Mouse (Mus musculus): ENCODE measurements at regions not wholly inside any gene's neighbourhood (a gene's known extent, or its start where the extent isn't known, plus 50 kb on each side); places are given as distances from the start of the nearest gene placed in this dataset.
A peak's percentile ranks its signal among the peaks of the same experiment; 100 is the strongest.

DNA sequence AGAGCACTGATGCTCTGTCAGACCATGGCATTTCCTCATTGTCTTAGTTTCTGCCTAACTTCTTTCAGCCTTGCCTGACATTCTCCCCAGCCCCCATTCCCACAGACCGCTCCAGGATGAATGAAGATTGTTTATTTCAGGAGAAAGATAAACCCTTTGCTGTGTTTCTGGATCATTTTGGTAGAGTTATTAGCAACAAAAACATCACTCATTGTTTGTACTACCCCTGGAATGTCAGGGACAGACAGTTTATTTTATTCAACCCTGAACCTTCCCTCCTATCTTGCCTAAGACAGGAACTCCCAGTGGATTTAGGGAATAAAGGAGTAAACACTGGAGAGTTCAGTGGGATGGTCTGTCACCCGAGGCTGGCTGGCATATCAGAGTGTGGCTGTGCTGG, 484.3 kb downstream of the Dhx35 start:
- 33% methylated on average over 2 of the region's 2 CpGs for WGBS

DNA sequence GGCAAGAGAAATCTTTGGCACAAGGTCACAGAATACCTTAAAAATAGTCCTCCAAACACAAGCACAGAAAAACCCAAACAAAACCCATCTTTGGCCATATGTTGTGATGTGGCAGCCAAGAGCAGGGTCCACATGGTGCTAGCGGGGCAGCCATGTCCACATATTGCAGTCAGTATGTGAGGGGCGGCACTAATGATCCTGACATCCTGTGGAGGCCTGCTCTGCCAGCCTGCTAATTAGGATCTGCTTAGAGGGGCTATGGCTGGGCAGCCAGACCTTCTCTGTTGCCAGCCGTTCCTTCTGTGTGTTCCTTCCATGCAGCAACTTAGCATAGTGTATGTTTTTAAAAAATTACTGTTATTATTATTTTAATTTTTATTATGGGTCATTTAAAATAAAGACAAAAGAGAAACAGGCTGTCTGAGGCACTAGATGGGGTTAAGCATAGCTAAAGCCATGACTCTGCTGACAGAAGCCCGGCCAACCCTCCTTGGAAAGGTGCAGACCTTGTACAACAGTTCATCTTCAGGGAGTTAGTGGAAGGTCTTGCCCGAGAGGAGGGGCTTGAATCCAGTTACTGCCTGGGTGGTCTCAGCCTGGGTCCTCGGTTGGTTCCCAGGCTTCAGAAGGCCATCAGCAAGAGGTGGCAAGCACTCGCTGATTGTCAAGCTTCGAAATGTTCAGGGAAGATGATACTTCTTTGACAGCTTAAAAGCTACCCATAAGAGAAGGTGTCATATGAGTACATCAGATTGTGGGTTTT, 487.1 kb downstream of the Dhx35 start:
- Histone ChIP-seq H3K4me3 (ENCODE audit: insufficient read depth, low read depth, low read length) (no peak overlapping the region), H3K36me3 (ENCODE audit: control insufficient read depth, insufficient read depth, low read length) (no peaks in the 10 kb centered on the region), H3K27me3 (ENCODE audit: control insufficient read depth, insufficient read depth, low read length) (no peaks in the 10 kb centered on the region), H3K9ac (ENCODE audit: low read depth, low read length) (no peak overlapping the region), H3K27ac (replicated peaks; ENCODE audit: insufficient read depth, low read depth, low read length) (no peak overlapping the region), H3K79me2 (ENCODE audit: control insufficient read depth, insufficient read depth, low read length) (no peaks in the 10 kb centered on the region), H3K4me1 (ENCODE audit: control insufficient read depth, insufficient read depth, low read length) (no peaks in the 10 kb centered on the region)
- DNase-seq (ENCODE audit: extremely low read depth, low read depth, low spot score) = no peak
- no peak for TF ChIP-seq CTCF (IDR thresholded peaks at IDR 0.05; ENCODE audit: low read depth, low read length)
- TF ChIP-seq POLR2A (IDR thresholded peaks at IDR 0.05; ENCODE audit: extremely low read depth, insufficient read depth, low read length) = no peak
- 84% methylated on average over 8 of the region's 8 CpGs for WGBS

More for the DNA sequence above, 484.3 kb downstream of the Dhx35 start:
- TF ChIP-seq CTCF (IDR thresholded peaks at IDR 0.05; ENCODE audit: low read depth, low read length) (no peak), POLR2A (IDR thresholded peaks at IDR 0.05; ENCODE audit: extremely low read depth, insufficient read depth, low read length) (no peak)
- Histone ChIP-seq H3K4me1 (ENCODE audit: control insufficient read depth, insufficient read depth, low read length) (no peaks in the 10 kb centered on the region), H3K9ac (ENCODE audit: low read depth, low read length) (no peak overlapping the region), H3K79me2 (ENCODE audit: control insufficient read depth, insufficient read depth, low read length) (no peaks in the 10 kb centered on the region), H3K4me3 (ENCODE audit: insufficient read depth, low read depth, low read length) (no peak overlapping the region), H3K27ac (replicated peaks; ENCODE audit: insufficient read depth, low read depth, low read length) (no peak overlapping the region), H3K27me3 (ENCODE audit: control insufficient read depth, insufficient read depth, low read length) (no peaks in the 10 kb centered on the region), H3K36me3 (ENCODE audit: control insufficient read depth, insufficient read depth, low read length) (no peaks in the 10 kb centered on the region)
- DNase-seq (ENCODE audit: extremely low read depth, low read depth, low spot score) = no peak

DNA sequence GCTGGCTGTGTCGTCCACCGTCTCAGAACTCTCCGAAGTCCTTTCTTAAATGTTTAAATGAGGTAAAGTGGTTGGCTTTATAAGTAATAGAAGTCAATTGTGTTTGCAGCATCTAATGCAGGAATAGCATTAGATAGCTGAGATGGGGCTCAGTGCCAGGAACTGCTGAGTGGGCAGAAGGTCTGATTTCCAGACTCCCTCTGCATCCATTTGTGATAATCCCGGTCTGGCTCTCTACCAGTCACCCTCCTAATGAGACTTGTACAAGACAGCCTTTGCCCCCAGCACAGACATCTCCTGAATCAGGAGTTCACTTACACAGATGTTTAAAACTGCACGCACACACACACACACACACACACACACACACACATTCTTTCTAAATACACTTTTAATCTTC, 489.5 kb downstream of the Dhx35 start:
- no peak for TF ChIP-seq CTCF (IDR thresholded peaks at IDR 0.05; ENCODE audit: low read depth, low read length)
- TF ChIP-seq POLR2A (IDR thresholded peaks at IDR 0.05; ENCODE audit: extremely low read depth, insufficient read depth, low read length) = no peak
- H3K9ac ChIP-seq (ENCODE audit: low read depth, low read length) = no peak overlapping the region
- H3K79me2 ChIP-seq (ENCODE audit: control insufficient read depth, insufficient read depth, low read length) = no peaks in the 10 kb centered on the region
- H3K36me3 ChIP-seq (ENCODE audit: control insufficient read depth, insufficient read depth, low read length) = no peaks in the 10 kb centered on the region
- H3K27me3 ChIP-seq (ENCODE audit: control insufficient read depth, insufficient read depth, low read length) = no peaks in the 10 kb centered on the region
- no peak for DNase-seq (ENCODE audit: extremely low read depth, low read depth, low spot score)
- 81% methylated on average over 5 of the region's 5 CpGs for WGBS
- H3K27ac ChIP-seq (replicated peaks; ENCODE audit: insufficient read depth, low read depth, low read length) = no peak overlapping the region
- H3K4me1 ChIP-seq (ENCODE audit: control insufficient read depth, insufficient read depth, low read length) = no peaks in the 10 kb centered on the region
- H3K4me3 ChIP-seq (ENCODE audit: insufficient read depth, low read depth, low read length) = no peak overlapping the region

DNA sequence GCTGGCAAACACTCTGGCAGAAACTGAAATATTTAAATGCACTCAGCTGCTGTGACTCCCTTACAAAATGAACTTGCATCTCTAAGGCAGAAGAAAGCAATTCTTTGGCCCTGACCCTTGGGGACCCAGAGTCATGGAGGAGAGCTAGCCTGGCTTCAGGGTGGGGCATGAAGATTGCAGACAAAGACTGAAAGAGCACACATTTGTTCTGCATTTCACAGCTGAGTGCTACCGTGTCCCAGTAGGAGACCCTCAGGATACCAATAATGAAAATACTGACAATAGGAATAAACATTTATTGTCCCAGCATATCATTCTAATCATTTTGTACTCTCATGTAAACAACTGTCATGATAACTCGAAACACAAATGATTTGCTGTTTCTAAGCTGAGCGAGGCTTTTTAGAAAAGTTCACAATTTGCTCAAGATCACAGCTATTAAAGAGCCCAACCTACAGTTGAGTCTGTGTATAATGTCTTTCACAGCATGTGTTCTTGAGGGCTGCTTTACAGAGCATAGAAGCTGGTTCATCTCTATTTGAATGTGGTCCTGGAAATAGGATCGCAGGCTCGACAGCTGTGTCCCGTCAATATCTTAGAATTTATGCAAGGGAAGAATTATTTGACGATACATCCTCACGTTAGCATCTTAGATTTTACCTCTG, 490.1 kb downstream of the Dhx35 start:
- no peaks in the 10 kb centered on the region for H3K27me3 ChIP-seq (ENCODE audit: control insufficient read depth, insufficient read depth, low read length)
- H3K9ac ChIP-seq (ENCODE audit: low read depth, low read length) = no peak overlapping the region
- WGBS = 78% methylated on average over 8 of the region's 8 CpGs
- no peaks in the 10 kb centered on the region for H3K36me3 ChIP-seq (ENCODE audit: control insufficient read depth, insufficient read depth, low read length)
- no peaks in the 10 kb centered on the region for H3K79me2 ChIP-seq (ENCODE audit: control insufficient read depth, insufficient read depth, low read length)
- no peak overlapping the region for H3K4me3 ChIP-seq (ENCODE audit: insufficient read depth, low read depth, low read length)
- no peak for DNase-seq (ENCODE audit: extremely low read depth, low read depth, low spot score)
- no peak for TF ChIP-seq CTCF (IDR thresholded peaks at IDR 0.05; ENCODE audit: low read depth, low read length)
- no peak for TF ChIP-seq POLR2A (IDR thresholded peaks at IDR 0.05; ENCODE audit: extremely low read depth, insufficient read depth, low read length)
- no peaks in the 10 kb centered on the region for H3K4me1 ChIP-seq (ENCODE audit: control insufficient read depth, insufficient read depth, low read length)
- H3K27ac ChIP-seq (replicated peaks; ENCODE audit: insufficient read depth, low read depth, low read length) = no peak overlapping the region

DNA sequence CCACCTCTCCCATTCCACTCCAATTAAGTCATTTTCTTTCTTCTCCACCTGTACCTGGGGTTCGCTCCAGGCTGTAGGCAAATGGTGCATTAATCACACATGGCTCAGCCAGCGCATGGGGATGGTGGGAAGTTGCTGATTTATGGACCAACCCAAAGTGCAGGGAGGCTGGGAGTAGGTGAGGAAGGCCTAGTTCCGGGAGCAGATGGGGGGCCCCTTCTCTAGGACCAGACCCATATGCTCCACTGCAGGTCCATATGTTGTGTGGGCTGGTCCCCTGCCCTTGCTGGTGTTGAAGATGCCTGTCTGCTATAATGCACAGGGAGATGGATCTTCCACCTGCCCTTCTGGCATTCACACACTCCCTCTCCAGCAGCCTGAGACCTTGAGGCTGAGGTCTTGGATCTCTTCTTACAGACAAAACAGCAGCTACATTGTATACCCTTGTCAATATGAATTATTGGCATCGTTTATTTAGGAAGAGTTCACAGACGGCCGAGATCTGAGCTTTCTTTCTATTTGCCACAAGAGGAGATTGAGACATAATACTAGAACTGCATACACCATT, 493.5 kb downstream of the Dhx35 start:
- no peak for TF ChIP-seq CTCF (IDR thresholded peaks at IDR 0.05; ENCODE audit: low read depth, low read length)
- no peak for TF ChIP-seq POLR2A (IDR thresholded peaks at IDR 0.05; ENCODE audit: extremely low read depth, insufficient read depth, low read length)
- no peak overlapping the region for H3K9ac ChIP-seq (ENCODE audit: low read depth, low read length)
- no peak overlapping the region for H3K27ac ChIP-seq (replicated peaks; ENCODE audit: insufficient read depth, low read depth, low read length)
- H3K79me2 ChIP-seq (ENCODE audit: control insufficient read depth, insufficient read depth, low read length) = no peaks in the 10 kb centered on the region
- no peak overlapping the region for H3K4me3 ChIP-seq (ENCODE audit: insufficient read depth, low read depth, low read length)
- H3K27me3 ChIP-seq (ENCODE audit: control insufficient read depth, insufficient read depth, low read length) = no peaks in the 10 kb centered on the region
- no peak for DNase-seq (ENCODE audit: extremely low read depth, low read depth, low spot score)
- no peaks in the 10 kb centered on the region for H3K4me1 ChIP-seq (ENCODE audit: control insufficient read depth, insufficient read depth, low read length)
- WGBS = 84% methylated on average over 6 of the region's 6 CpGs
- H3K36me3 ChIP-seq (ENCODE audit: control insufficient read depth, insufficient read depth, low read length) = no peaks in the 10 kb centered on the region

DNA sequence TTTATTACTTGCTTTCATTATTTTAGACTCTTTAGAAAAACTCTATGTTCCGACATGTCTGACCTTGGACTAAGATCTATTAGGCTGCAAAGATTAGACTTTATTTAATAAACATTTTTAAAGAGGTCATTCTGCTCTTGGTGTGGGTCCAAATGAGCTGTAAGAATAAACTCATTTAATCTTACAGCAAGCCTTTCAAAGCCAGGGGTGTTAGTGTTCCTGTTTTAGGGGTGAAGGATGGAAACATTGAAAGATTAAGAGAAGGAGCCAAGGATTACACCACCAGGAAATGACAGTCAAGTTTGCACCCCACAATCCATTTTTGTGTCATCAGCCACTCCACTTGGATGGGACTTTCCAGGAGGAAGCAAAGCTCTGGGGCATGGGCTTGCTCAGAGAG, 495.5 kb downstream of the Dhx35 start:
- no peaks in the 10 kb centered on the region for H3K36me3 ChIP-seq (ENCODE audit: control insufficient read depth, insufficient read depth, low read length)
- no peak overlapping the region for H3K27ac ChIP-seq (replicated peaks; ENCODE audit: insufficient read depth, low read depth, low read length)
- DNase-seq (ENCODE audit: extremely low read depth, low read depth, low spot score) = peak; percentile 6
- 57% methylated on average over 1 of the region's 1 CpGs for WGBS
- H3K27me3 ChIP-seq (ENCODE audit: control insufficient read depth, insufficient read depth, low read length) = no peaks in the 10 kb centered on the region
- H3K9ac ChIP-seq (ENCODE audit: low read depth, low read length) = no peak overlapping the region
- H3K79me2 ChIP-seq (ENCODE audit: control insufficient read depth, insufficient read depth, low read length) = no peaks in the 10 kb centered on the region
- no peak for TF ChIP-seq CTCF (IDR thresholded peaks at IDR 0.05; ENCODE audit: low read depth, low read length)
- no peak for TF ChIP-seq POLR2A (IDR thresholded peaks at IDR 0.05; ENCODE audit: extremely low read depth, insufficient read depth, low read length)
- H3K4me1 ChIP-seq (ENCODE audit: control insufficient read depth, insufficient read depth, low read length) = no peaks in the 10 kb centered on the region
- H3K4me3 ChIP-seq (ENCODE audit: insufficient read depth, low read depth, low read length) = no peak overlapping the region
